Mouse (Mus musculus) liver, embryonic 11.5 days (tissue): ENCODE measurements around the gene Gm49776. TPM values are rescaled to one million over a fixed set of nuclear protein-coding genes. Genes with fewer than 3 reads are reported as not detected.
"Not testable (repeated sequence)": the region's sequence is repeated elsewhere in the genome, so short reads cannot be mapped to it uniquely, and the experiment has no call there.

Source experiments
- ATAC-seq: fragments of 200-750 bp; cut with Nextera tagmentation; replicated peaks from 2 replicates; pipeline ENCODE4 v1.8.0; 2017; ENCODE audit warnings: moderate number of reproducible peaks, mild to moderate bottlenecking, moderate TSS enrichment, moderate library complexity; ENCODE audit not compliant: low FRiP score
- DNase-seq: peaks from one replicate; pipeline ENCODE4 v3.0.0-alpha.2; 2017; ENCODE audit warnings: low spot score
- H3K27ac ChIP-seq: fragments of 300-500 bp; sonication (generic); 2 replicates; pipeline ENCODE4 v1.5.1; 2014; ENCODE audit warnings: mild to moderate bottlenecking, low read depth, low read length, control low read depth
- H3K27me3 ChIP-seq: fragments of 300-500 bp; sonication (generic); replicated peaks from 2 replicates; pipeline ENCODE4 v1.6.1; 2014; ENCODE audit warnings: low read length, mixed read lengths; ENCODE audit not compliant: control insufficient read depth, insufficient read depth
- H3K36me3 ChIP-seq: fragments of 300-500 bp; sonication (generic); 2 replicates; pipeline ENCODE4 v1.6.1; 2014; ENCODE audit warnings: mild to moderate bottlenecking, low read length, moderate library complexity, mixed read lengths; ENCODE audit not compliant: control insufficient read depth, insufficient read depth
- H3K4me1 ChIP-seq: fragments of 300-500 bp; sonication (generic); replicated peaks from 2 replicates; pipeline ENCODE4 v1.6.1; 2014; ENCODE audit warnings: low read length, mixed read lengths; ENCODE audit not compliant: control insufficient read depth, insufficient read depth
- H3K4me2 ChIP-seq: fragments of 300-500 bp; sonication (generic); 2 replicates; pipeline ENCODE4 v1.6.1; 2014; ENCODE audit warnings: mild to moderate bottlenecking, control low read depth, moderate library complexity
- H3K4me3 ChIP-seq: fragments of 300-500 bp; sonication (generic); 2 replicates; pipeline ENCODE4 v1.5.1; 2014; ENCODE audit warnings: low read depth, low read length, control low read depth
- H3K9ac ChIP-seq: fragments of 300-500 bp; sonication (generic); 2 replicates; pipeline ENCODE4 v1.6.1; 2014; ENCODE audit warnings: low read depth, low read length, control low read depth
- H3K9me3 ChIP-seq: fragments of 300-500 bp; sonication (generic); 2 replicates; pipeline ENCODE4 v1.6.1; 2016; ENCODE audit warnings: low read length, inconsistent platforms, mixed read lengths; ENCODE audit not compliant: control insufficient read depth
- WGBS: fragments of 180-500 bp; shearing (Covaris S2); extraction: QIAGEN DNeasy Blood & Tissue Kit; methylation state at CpG from one replicate; pipeline ENCODE4 v1.1.7; 2014; 5-methylcytosine and 5-hydroxymethylcytosine counted together
- microRNA counts: library from miRNA; unstranded; fragments of <30 nt; microRNA quantifications from one replicate; lab custom pipeline; 2015
- microRNA-seq: library from miRNA; unstranded; fragments of <30 nt; microRNA quantifications from one replicate; pipeline ENCODE4, GENCODE M21; 2017; ENCODE audit warnings: borderline number of aligned reads
- polyA plus RNA-seq: library from polyadenylated mRNA; unstranded; fragments of >200 nt; fragmentation: Nextera tagmentation; extraction: Ambion mirVana; gene quantifications from 2 replicates; pipeline ENCODE4 v1.2.1, GENCODE M21; 2014

Gene Gm49776
- polyA plus RNA-seq, 1 experiment from 2014 or later = 1.5 TPM

DNA sequence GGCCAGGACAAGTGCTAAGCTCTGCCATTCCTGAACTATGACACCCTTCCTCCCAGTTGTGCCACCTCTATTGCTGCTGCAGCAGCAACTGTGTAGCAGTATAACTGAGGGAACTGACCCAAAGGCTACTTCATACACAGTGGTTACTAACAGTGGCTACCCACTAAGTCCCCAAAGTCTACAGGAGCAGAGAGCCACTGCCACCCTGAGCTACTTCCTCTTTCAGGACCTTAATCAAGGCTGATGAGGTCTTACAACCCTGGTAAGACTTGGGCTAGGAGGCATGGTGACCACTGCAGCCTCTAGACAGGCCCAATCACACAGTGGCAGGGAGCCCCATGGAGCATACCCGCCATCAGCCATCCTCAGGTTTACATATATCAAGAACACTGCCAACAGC is 56.1 kb downstream of the Gm49776 start:
- ATAC-seq = no peak
- H3K4me3 ChIP-seq = no peak overlapping the region
- DNase-seq = no peak
- H3K27ac ChIP-seq = no peak overlapping the region
- no peak overlapping the region for H3K4me2 ChIP-seq
- no peak overlapping the region for H3K9ac ChIP-seq
- no peaks in the 10 kb centered on the region for H3K36me3 ChIP-seq
- H3K4me1 ChIP-seq = no peaks in the 10 kb centered on the region
- WGBS = 84% methylated on average over 1 of the region's 1 CpGs
- no peaks in the 10 kb centered on the region for H3K27me3 ChIP-seq
- H3K9me3 ChIP-seq = no peaks in the 10 kb centered on the region

- no peak overlapping the region for H3K27ac ChIP-seq
- H3K4me3 ChIP-seq = no peak overlapping the region
- DNase-seq (no peak), ATAC-seq (no peak)
- no peak overlapping the region for H3K9ac ChIP-seq
- H3K27me3 ChIP-seq = no peaks in the 10 kb centered on the region
- H3K4me2 ChIP-seq = no peak overlapping the region
- no peaks in the 10 kb centered on the region for H3K36me3 ChIP-seq
- no peaks in the 10 kb centered on the region for H3K9me3 ChIP-seq
- H3K4me1 ChIP-seq = no peaks in the 10 kb centered on the region
- 18% methylated on average over 1 of the region's 1 CpGs for WGBS
Measured at GRCm38 (mm10) chr16:18201620-18202019, 56.5 kb downstream of the Gm49776 start.

- Histone ChIP-seq H3K27me3 (no peaks in the 10 kb centered on the region), H3K9ac (no peak overlapping the region), H3K4me3 (no peak overlapping the region), H3K4me2 (no peak overlapping the region), H3K27ac (no peak overlapping the region), H3K4me1 (no peaks in the 10 kb centered on the region; the same call in 1 of the 2 replicates), H3K9me3 (no peaks in the 10 kb centered on the region), H3K36me3 (no peaks in the 10 kb centered on the region)
- no peak for DNase-seq
- 74% methylated on average over 2 of the region's 2 CpGs for WGBS
- ATAC-seq = no peak
Measured at GRCm38 (mm10) chr16:18200062-18200461, 58.1 kb downstream of the Gm49776 start.

- Histone ChIP-seq H3K4me2 (no peak overlapping the region), H3K9me3 (no peaks in the 10 kb centered on the region), H3K36me3 (no peaks in the 10 kb centered on the region), H3K27me3 (no peaks in the 10 kb centered on the region), H3K4me3 (no peak overlapping the region), H3K27ac (no peak overlapping the region), H3K4me1 (no peaks in the 10 kb centered on the region; the same call in 1 of the 2 replicates), H3K9ac (no peak overlapping the region)
- ATAC-seq (no peak), DNase-seq (no peak)
- 80% methylated on average over 10 of the region's 10 CpGs for WGBS
Measured at GRCm38 (mm10) chr16:18198365-18199098, 59.6 kb downstream of the Gm49776 start.

GRCm38 (mm10) chr16:18197881-18198280 is 60.2 kb downstream of the Gm49776 start:
- 79% methylated on average over 6 of the region's 6 CpGs for WGBS
- Histone ChIP-seq H3K9me3 (no peaks in the 10 kb centered on the region), H3K27me3 (no peaks in the 10 kb centered on the region), H3K4me3 (no peak overlapping the region), H3K27ac (no peak overlapping the region), H3K9ac (no peak overlapping the region), H3K4me1 (no peaks in the 10 kb centered on the region; the same call in 1 of the 2 replicates), H3K4me2 (no peak overlapping the region), H3K36me3 (no peaks in the 10 kb centered on the region)
- DNase-seq (no peak), ATAC-seq (no peak)

DNA sequence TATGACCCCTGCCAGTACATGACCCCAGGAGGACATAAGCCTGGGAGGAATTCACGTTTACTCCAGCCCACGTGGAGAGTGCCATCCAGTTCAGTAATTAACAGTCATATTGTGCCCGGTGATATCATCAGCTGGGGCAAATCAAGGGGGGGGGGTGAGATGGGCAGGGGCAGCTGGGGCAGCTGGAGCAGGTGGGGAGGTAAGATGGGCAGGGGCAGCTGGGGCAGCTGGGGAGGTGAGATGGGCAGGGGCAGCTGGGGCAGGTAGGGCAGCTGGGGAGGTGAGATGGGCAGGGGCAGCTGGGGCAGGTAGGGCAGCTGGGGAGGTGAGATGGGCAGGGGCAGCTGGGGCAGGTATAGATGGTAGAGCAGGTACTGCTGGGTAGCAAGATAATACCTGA is 62.6 kb downstream of the Gm49776 start:
- 64% methylated on average over 3 of the region's 3 CpGs for WGBS
- DNase-seq, H3K4me1 ChIP-seq, ATAC-seq, H3K9me3 ChIP-seq, H3K27ac ChIP-seq, H3K36me3 ChIP-seq, H3K27me3 ChIP-seq, H3K4me2 ChIP-seq, H3K4me3 ChIP-seq, H3K9ac ChIP-seq: not testable (repeated sequence)

MicroRNAs within 50 kb of the gene (microRNA counts, 519-probe panel; counts per million panel counts)
- microRNA mmu-miR-1306 (lab: Ali Mortazavi, UCI) = not detected

Small RNA genes within 50 kb of the gene (microRNA-seq; reads per million reads assigned to microRNA genes)
- 7.0 reads per million, percentile 18 among the genes with 10 or more reads in this experiment for gene Gm24572
- gene Mir1306 = 285 reads per million, percentile 60 among the genes with 10 or more reads in this experiment

Other genes with a start within 250 kb of the Gm49776 start
- gene Dgcr6, start 205.5 kb downstream of the Gm49776 start, polyA plus RNA-seq = 74.1 and 79.8 TPM in 2 replicates
- 16.5 and 19.1 TPM in 2 replicates for gene Prodh, start 168.1 kb downstream of the Gm49776 start, polyA plus RNA-seq
- 0.96 and 1.1 TPM in 2 replicates for gene Rtn4r, start 130.7 kb downstream of the Gm49776 start, polyA plus RNA-seq
- not detected in 2 replicates for gene Ccdc188, start 40.4 kb downstream of the Gm49776 start, polyA plus RNA-seq
- gene Zdhhc8, start 23.2 kb downstream of the Gm49776 start, polyA plus RNA-seq = 7.7 and 7.8 TPM in 2 replicates
- gene Trmt2a, start 9.6 kb downstream of the Gm49776 start, polyA plus RNA-seq = 127 and 130 TPM in 2 replicates
- 943 and 989 TPM in 2 replicates for gene Ranbp1, start 9.6 kb downstream of the Gm49776 start, polyA plus RNA-seq
- gene Dgcr8, start 30.9 kb upstream of the Gm49776 start, polyA plus RNA-seq = 29.0 and 30.8 TPM in 2 replicates
- gene Tango2, start 89.8 kb upstream of the Gm49776 start, polyA plus RNA-seq = 104 and 109 TPM in 2 replicates
- gene Arvcf, start 89.9 kb upstream of the Gm49776 start, polyA plus RNA-seq = 13.8 and 15.5 TPM in 2 replicates
- gene Txnrd2, start 168.1 kb upstream of the Gm49776 start, polyA plus RNA-seq = 83.7 and 91.8 TPM in 2 replicates
- gene Comt, start 168.5 kb upstream of the Gm49776 start, polyA plus RNA-seq = 140 and 141 TPM in 2 replicates
- 17.8 and 18.4 TPM in 2 replicates for gene Gnb1l, start 240.4 kb upstream of the Gm49776 start, polyA plus RNA-seq
- 1.9 and 2.1 TPM in 2 replicates for gene Rtl10, start 240.6 kb upstream of the Gm49776 start, polyA plus RNA-seq